ENCODE assay signal across 8 mouse cellular contexts in genomic region chr8:87536615-87537329, GRCm38 (mm10). TPM values are rescaled to one million over a fixed set of nuclear protein-coding genes. Genes with fewer than 3 reads are reported as not detected.
DNase-seq lines count a peak whose midpoint lies in the region; ATAC-seq and TF ChIP-seq lines count a peak whose summit lies in the region.

No protein-coding gene starts in this region.

- DNase-seq in Muller cell, postnatal 12 days (ENCODE audit: inconsistent ontology term): peak; percentile 55
- peak; percentile 87 for DNase-seq in cerebellum, adult 9-11 months
- DNase-seq in frontal cortex, postnatal 25 days (ENCODE audit: low spot score in 2 of 2): peak; percentile 65
- DNase-seq in layer of hippocampus, adult 9-11 months: peak; percentile 37
- peak; percentile 69 for DNase-seq in lung, postnatal 0 days (ENCODE audit: low spot score)
- DNase-seq in retina, adult 2 months (ENCODE audit: low read depth, low spot score): peak; percentile 37
- DNase-seq in thymus, postnatal 4 days: peak; percentile 83

- H3K27ac ChIP-seq in hindbrain, embryonic 12.5 days: no peak overlapping the region
- no peak overlapping the region for H3K27ac ChIP-seq in lung, postnatal 0 days (ENCODE audit: low read length)

- H3K4me1 ChIP-seq in hindbrain, embryonic 12.5 days: peaks cover 17% of the 10 kb centered on the region
- no peaks in the 10 kb centered on the region for H3K4me1 ChIP-seq in lung, postnatal 0 days (ENCODE audit: insufficient read depth, low read depth, low read length)

- H3K36me3 ChIP-seq in hindbrain, embryonic 12.5 days: no peaks in the 10 kb centered on the region
- no peaks in the 10 kb centered on the region for H3K36me3 ChIP-seq in lung, postnatal 0 days (ENCODE audit: insufficient read depth, low read length)

- no peaks in the 10 kb centered on the region for H3K27me3 ChIP-seq in hindbrain, embryonic 12.5 days
- H3K27me3 ChIP-seq in lung, postnatal 0 days (replicated peaks; ENCODE audit: insufficient read depth, low read length): no peaks in the 10 kb centered on the region

- 7% methylated on average over 23 of the region's 23 CpGs for WGBS in hindbrain, embryonic 12.5 days
- WGBS in lung, postnatal 0 days: 5% methylated on average over 23 of the region's 23 CpGs

- H3K9me3 ChIP-seq in hindbrain, embryonic 12.5 days (replicated peaks): no peaks in the 10 kb centered on the region
- H3K9me3 ChIP-seq in lung, postnatal 0 days (ENCODE audit: low read length): no peaks in the 10 kb centered on the region

- no peak overlapping the region for H3K4me3 ChIP-seq in hindbrain, embryonic 12.5 days
- H3K4me3 ChIP-seq in lung, postnatal 0 days (ENCODE audit: low read depth, low read length): no peak overlapping the region

- TF ChIP-seq EP300 in lung, postnatal 0 days (IDR thresholded peaks at IDR 0.05): no peak

- H3K9ac ChIP-seq in hindbrain, embryonic 12.5 days: no peak overlapping the region
- no peak overlapping the region for H3K9ac ChIP-seq in lung, postnatal 0 days (replicated peaks; ENCODE audit: low read depth)

- ATAC-seq in hindbrain, embryonic 12.5 days (ENCODE audit: low FRiP score): peak; percentile 69
- peak; percentile 60 for ATAC-seq in lung, postnatal 0 days

- TF ChIP-seq CTCF in lung, postnatal 0 days (IDR thresholded peaks at IDR 0.05): peak; percentile 94

- H3K4me2 ChIP-seq in hindbrain, embryonic 12.5 days (replicated peaks): peak overlapping the region; percentile 41
- H3K4me2 ChIP-seq in lung, postnatal 0 days (replicated peaks; ENCODE audit: low read depth, low read length): no peak overlapping the region

RNA-seq across cellular contexts. Expression of gene 4933402J07Rik, which starts 26.9 kb away (rescaled TPM):
- polyA plus RNA-seq in hindbrain, embryonic 12.5 days (2016; fragmentation: Nextera tagmentation; extraction: Ambion mirVana): not detected in 2 replicates
- polyA plus RNA-seq in lung, postnatal 0 days (2015; fragmentation: Nextera tagmentation; extraction: Ambion mirVana): not detected in 2 replicates

Comparison
In these comparisons a context has a peak if more than half of its experiments do, and no peak if none do; other contexts are left out.
1. DNase-seq: peak in every context shown above with its lines; median percentile 87 in cerebellum, adult 9-11 months; 83 in thymus, postnatal 4 days; 69 in lung, postnatal 0 days; 65 in frontal cortex, postnatal 25 days; 55 in Muller cell, postnatal 12 days; 37 in layer of hippocampus, adult 9-11 months; 37 in retina, adult 2 months.